Mouse (Mus musculus) regulatory T cell (primary cell): ENCODE measurements around the gene Mrpl14.

Experiments
- in situ Hi-C: fragments of 300-600 bp; cut with MboI, MseI; formaldehyde crosslinking; loops from one replicate; pipeline ENCODE4 v1.15.1; 2025; ENCODE audit warnings: high pct_unique_total_duplicates

The Mrpl14 gene

DNA sequence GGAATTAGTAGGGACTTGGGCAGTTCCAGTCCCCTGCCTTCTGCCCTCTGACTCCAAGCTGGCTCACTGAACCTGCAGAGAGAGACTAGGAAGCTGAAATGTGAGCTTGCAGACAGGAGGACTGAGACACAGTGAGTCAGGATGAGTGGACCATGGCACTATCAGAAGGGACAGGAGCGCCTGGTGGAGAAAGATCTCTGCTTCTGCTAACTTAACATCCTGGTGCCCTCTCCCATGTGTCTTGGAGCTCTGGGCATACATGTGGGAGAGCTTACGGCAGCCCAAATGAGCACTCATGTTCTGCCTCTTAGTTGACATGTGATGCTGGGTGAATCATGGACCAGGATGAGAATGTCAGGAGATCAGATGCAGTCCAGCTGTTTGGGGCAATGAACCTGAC is 59.5 kb downstream of the Mrpl14 start:
- in situ Hi-C loops: no loop called here

GRCm38 (mm10) chr17:45746755-45747154 is 60.6 kb downstream of the Mrpl14 start:
- in situ Hi-C loops: no loop called here

DNA sequence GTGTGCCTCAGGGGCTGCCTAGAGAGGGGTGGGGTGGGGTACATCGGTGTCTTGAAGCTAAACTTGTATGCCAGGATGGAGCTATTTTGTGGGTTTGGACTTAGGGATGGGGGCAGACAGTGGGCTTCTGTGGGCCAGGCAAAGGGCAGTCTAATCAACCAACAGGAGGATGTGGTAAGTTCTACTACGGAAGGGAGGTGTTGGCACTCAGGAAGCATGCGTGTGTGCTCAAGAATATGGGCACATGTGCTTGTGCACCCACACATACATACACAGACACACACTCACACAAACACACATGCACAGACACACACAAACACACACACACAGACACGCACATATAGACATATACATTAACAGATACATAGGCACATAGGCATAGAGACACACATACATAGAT is 61.2 kb downstream of the Mrpl14 start:
- in situ Hi-C loops: no loop called here
